Mouse (Mus musculus) heart, embryonic 13.5 days (tissue): ENCODE results near the gene Gm49321. TPM values are rescaled to one million over a fixed set of nuclear protein-coding genes. Genes with fewer than 3 reads are reported as not detected.

Source experiments
- ATAC-seq: fragments of 200-750 bp; cut with Nextera tagmentation; 2 replicates; pipeline ENCODE4 v1.8.0; 2017; ENCODE audit warnings: moderate TSS enrichment; ENCODE audit not compliant: insufficient number of reproducible peaks, low FRiP score, low TSS enrichment; ENCODE audit errors: extremely low read depth
- H3K27ac ChIP-seq: fragments of 300-500 bp; sonication (generic); replicated peaks from 2 replicates; pipeline ENCODE4 v1.5.1; 2015; ENCODE audit warnings: moderate library complexity, mild to moderate bottlenecking, inconsistent platforms
- H3K27me3 ChIP-seq: fragments of 300-500 bp; sonication (generic); replicated peaks from 2 replicates; pipeline ENCODE4 v1.6.1; 2015; ENCODE audit warnings: mild to moderate bottlenecking, inconsistent platforms
- H3K36me3 ChIP-seq: fragments of 300-500 bp; sonication (generic); 2 replicates; pipeline ENCODE4 v1.6.1; 2015; ENCODE audit warnings: mild to moderate bottlenecking, inconsistent platforms
- H3K4me1 ChIP-seq: fragments of 300-500 bp; sonication (generic); 2 replicates; pipeline ENCODE4 v1.6.1; 2015; ENCODE audit warnings: inconsistent platforms
- H3K4me2 ChIP-seq: fragments of 300-500 bp; sonication (generic); 2 replicates; pipeline ENCODE4 v1.6.1; 2015; ENCODE audit warnings: inconsistent platforms, mild to moderate bottlenecking, moderate library complexity
- H3K4me3 ChIP-seq: fragments of 300-500 bp; sonication (generic); 2 replicates; pipeline ENCODE4 v1.5.1; 2015; ENCODE audit warnings: moderate library complexity, mild to moderate bottlenecking, inconsistent platforms
- H3K9ac ChIP-seq: fragments of 300-500 bp; sonication (generic); 2 replicates; pipeline ENCODE4 v1.6.1; 2015; ENCODE audit warnings: inconsistent platforms, mild to moderate bottlenecking, moderate library complexity
- H3K9me3 ChIP-seq: fragments of 300-500 bp; sonication (generic); 2 replicates; pipeline ENCODE4 v1.6.1; 2016; ENCODE audit warnings: inconsistent platforms
- WGBS: fragments of 180-500 bp; shearing (Covaris S2); methylation state at CpG from one replicate; pipeline ENCODE4 v1.1.7; 2015; ENCODE audit warnings: mixed read lengths; 5-methylcytosine and 5-hydroxymethylcytosine counted together
- polyA plus RNA-seq: library from polyadenylated mRNA; unstranded; fragments of >200 nt; fragmentation: Nextera tagmentation; extraction: Ambion mirVana; gene quantifications from 2 replicates; pipeline ENCODE4 v1.2.1, GENCODE M21; 2015

Gene Gm49321
- polyA plus RNA-seq, 1 experiment from 2014 or later: 7.8 TPM

- H3K4me1 ChIP-seq: peaks cover 8% of the 10 kb centered on the region
- no peaks in the 10 kb centered on the region for H3K27me3 ChIP-seq
- no peak overlapping the region for H3K27ac ChIP-seq
- no peak overlapping the region for H3K4me2 ChIP-seq
- H3K9ac ChIP-seq: no peak overlapping the region
- no peak for ATAC-seq
- H3K4me3 ChIP-seq: no peak overlapping the region
- no peaks in the 10 kb centered on the region for H3K9me3 ChIP-seq
- peaks cover 81% of the 10 kb centered on the region for H3K36me3 ChIP-seq
- 88% methylated on average over 5 of the region's 5 CpGs for WGBS
Observed at GRCm38 (mm10) chr12:73979667-73980066, 42.2 kb downstream of the Gm49321 start.

- Histone ChIP-seq H3K27ac (no peak overlapping the region), H3K4me2 (no peak overlapping the region), H3K27me3 (no peaks in the 10 kb centered on the region), H3K4me3 (no peak overlapping the region), H3K4me1 (peaks cover 8% of the 10 kb centered on the region), H3K9ac (no peak overlapping the region), H3K36me3 (peaks cover 81% of the 10 kb centered on the region), H3K9me3 (no peaks in the 10 kb centered on the region)
- peak; percentile 68; the same call in 1 of the 2 replicates for ATAC-seq
- 42% methylated on average over 14 of the region's 14 CpGs for WGBS
Observed at GRCm38 (mm10) chr12:73982533-73982932, 45.1 kb downstream of the Gm49321 start.

- Histone ChIP-seq H3K27me3 (no peaks in the 10 kb centered on the region), H3K4me2 (no peak overlapping the region), H3K9ac (no peak overlapping the region), H3K36me3 (peaks cover 48% of the 10 kb centered on the region), H3K4me3 (no peak overlapping the region), H3K4me1 (peaks cover 19% of the 10 kb centered on the region), H3K9me3 (no peaks in the 10 kb centered on the region), H3K27ac (no peak overlapping the region)
- ATAC-seq: no peak
- WGBS: 80% methylated on average over 7 of the region's 7 CpGs
Observed at GRCm38 (mm10) chr12:73986299-73986698, 48.8 kb downstream of the Gm49321 start.

- 83% methylated on average over 4 of the region's 4 CpGs for WGBS
- no peak for ATAC-seq
- Histone ChIP-seq H3K4me1 (peaks cover 10% of the 10 kb centered on the region; the same call in 1 of the 2 replicates), H3K27me3 (no peaks in the 10 kb centered on the region), H3K9ac (no peak overlapping the region), H3K4me3 (no peak overlapping the region), H3K9me3 (no peaks in the 10 kb centered on the region), H3K27ac (no peak overlapping the region), H3K36me3 (peaks cover 35% of the 10 kb centered on the region), H3K4me2 (no peak overlapping the region)
Observed at GRCm38 (mm10) chr12:73988393-73989008, 51.0 kb downstream of the Gm49321 start.

- Histone ChIP-seq H3K9ac (no peak overlapping the region), H3K4me2 (no peak overlapping the region)
- ATAC-seq: no peak
Observed at GRCm38 (mm10) chr12:73989594-73989993, 52.1 kb downstream of the Gm49321 start.

GRCm38 (mm10) chr12:73996906-73997296 lies 59.4 kb downstream of the Gm49321 start:
- Histone ChIP-seq H3K27ac (no peak overlapping the region), H3K9me3 (no peaks in the 10 kb centered on the region), H3K9ac (no peak overlapping the region), H3K4me2 (peak overlapping the region; percentile 97), H3K36me3 (no peaks in the 10 kb centered on the region), H3K4me1 (0 out of 2 replicates have a peak, but pooled peaks cover 3% of the 10 kb centered on the region), H3K4me3 (peak overlapping the region; percentile 70), H3K27me3 (peaks cover 56% of the 10 kb centered on the region)
- WGBS: 53% methylated on average over 12 of the region's 12 CpGs
- ATAC-seq: no peak

More at GRCm38 (mm10) chr12:73989594-73989993, 52.1 kb downstream of the Gm49321 start:
- Histone ChIP-seq H3K36me3 (peaks cover 26% of the 10 kb centered on the region), H3K4me3 (no peak overlapping the region), H3K27me3 (no peaks in the 10 kb centered on the region), H3K9me3 (no peaks in the 10 kb centered on the region), H3K4me1 (peaks cover 10% of the 10 kb centered on the region; the same call in 1 of the 2 replicates), H3K27ac (no peak overlapping the region)

- no peak within 1 kb of the TSS for H3K27ac ChIP-seq
- no peaks in the 10 kb centered on the region for H3K36me3 ChIP-seq
- H3K4me1 ChIP-seq: 0 out of 2 replicates have a peak, but pooled peaks cover 3% of the 10 kb centered on the region
- peak within 1 kb of the TSS; percentile 97 for H3K4me2 ChIP-seq
- H3K27me3 ChIP-seq: peaks cover 56% of the 10 kb centered on the region
- no peak for ATAC-seq
- 2% methylated on average over 57 of the region's 67 CpGs for WGBS
- H3K9ac ChIP-seq: peak within 1 kb of the TSS; percentile 81
- H3K4me3 ChIP-seq: peak within 1 kb of the TSS; percentile 70
- H3K9me3 ChIP-seq: no peaks in the 10 kb centered on the region
Observed at GRCm38 (mm10) chr12:73997297-73998127, 60.1 kb downstream of the Gm49321 start, which contains the start of gene Syt16. Gene Syt16 (plus strand): TSS chr12:73997661.

- Histone ChIP-seq H3K36me3 (no peaks in the 10 kb centered on the region), H3K27ac (no peak overlapping the region), H3K27me3 (peaks cover 56% of the 10 kb centered on the region), H3K4me3 (peak overlapping the region; percentile 70), H3K4me1 (0 out of 2 replicates have a peak, but pooled peaks cover 3% of the 10 kb centered on the region), H3K4me2 (peak overlapping the region; percentile 97), H3K9me3 (no peaks in the 10 kb centered on the region), H3K9ac (peak overlapping the region; percentile 81)
- 41% methylated on average over 5 of the region's 5 CpGs for WGBS
- ATAC-seq: no peak
Observed at GRCm38 (mm10) chr12:73998128-73998456, 60.6 kb downstream of the Gm49321 start.

GRCm38 (mm10) chr12:74002449-74002848 lies 65.0 kb downstream of the Gm49321 start:
- Histone ChIP-seq H3K27ac (no peak overlapping the region), H3K9ac (no peak overlapping the region), H3K9me3 (no peaks in the 10 kb centered on the region), H3K4me2 (no peak overlapping the region), H3K4me1 (no peaks in the 10 kb centered on the region), H3K27me3 (peaks cover 33% of the 10 kb centered on the region), H3K4me3 (no peak overlapping the region), H3K36me3 (no peaks in the 10 kb centered on the region)
- 83% methylated on average over 9 of the region's 9 CpGs for WGBS
- ATAC-seq: no peak

GRCm38 (mm10) chr12:74009448-74009911 lies 72.0 kb downstream of the Gm49321 start:
- Histone ChIP-seq H3K4me3 (no peak overlapping the region), H3K9me3 (no peaks in the 10 kb centered on the region), H3K27me3 (peaks cover 3% of the 10 kb centered on the region; the same call in 1 of the 2 replicates), H3K27ac (no peak overlapping the region), H3K36me3 (no peaks in the 10 kb centered on the region), H3K4me1 (peaks cover 4% of the 10 kb centered on the region), H3K4me2 (no peak overlapping the region), H3K9ac (no peak overlapping the region)
- ATAC-seq: no peak
- 22% methylated on average over 8 of the region's 8 CpGs for WGBS

GRCm38 (mm10) chr12:74013739-74014138 lies 76.3 kb downstream of the Gm49321 start:
- Histone ChIP-seq H3K4me1 (peaks cover 7% of the 10 kb centered on the region), H3K4me2 (peak overlapping the region; percentile 71), H3K9me3 (no peaks in the 10 kb centered on the region), H3K9ac (peak overlapping the region; percentile 65), H3K27me3 (no peaks in the 10 kb centered on the region), H3K27ac (no peak overlapping the region), H3K4me3 (peak overlapping the region; percentile 42), H3K36me3 (no peaks in the 10 kb centered on the region)
- no peak for ATAC-seq
- WGBS: 0% methylated on average over 6 of the region's 6 CpGs
